Comparison of ENCODE assay signal across 11 mouse cellular contexts in the genomic region with DNA sequence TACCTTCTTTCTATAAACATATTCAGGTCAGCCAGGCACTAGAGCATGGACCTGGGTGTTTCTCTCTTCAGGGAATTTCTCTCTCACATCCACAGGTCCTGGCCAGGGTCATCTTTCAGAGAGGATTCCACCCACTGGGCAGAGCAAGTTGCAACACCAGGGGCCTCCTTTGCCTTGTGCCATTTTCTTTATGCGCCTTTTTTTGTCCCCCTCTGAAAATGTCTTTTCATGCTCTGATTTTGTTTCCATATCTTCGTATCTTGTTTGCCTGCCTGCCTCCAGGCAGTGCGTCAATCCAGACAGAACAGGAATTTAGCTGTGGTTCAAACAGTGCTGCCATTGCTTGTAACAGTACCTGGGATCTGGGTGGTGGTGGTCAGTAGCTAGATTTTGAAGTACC.
"Had no signal": no experiment of that assay in that cellular context is flagged by ENCODE, and none has a peak within 500 bp of the region (broad histone marks: within the 10 kb centered on the region; RNA-seq: fewer than 3 reads in every experiment).

No protein-coding gene starts in this region.

- H3K9ac ChIP-seq: liver, embryonic 13.5 days; stomach, embryonic 15.5 days had no signal

- DNase-seq: kidney, adult 2 months; kidney, postnatal 10 days; layer of hippocampus, postnatal 36 days; liver, embryonic 13.5 days; lung, adult 2 months; lung, postnatal 14 days; lung, postnatal 4 days; midbrain, embryonic 14.5 days; thymus, postnatal 36 days had no signal

- H3K4me1 ChIP-seq: liver, embryonic 13.5 days; stomach, embryonic 15.5 days had no signal

- H3K4me3 ChIP-seq: left cerebral cortex, adult 2 months; liver, embryonic 13.5 days; stomach, embryonic 15.5 days had no signal

- H3K27ac ChIP-seq: left cerebral cortex, adult 2 months; liver, embryonic 13.5 days; stomach, embryonic 15.5 days had no signal

- H3K36me3 ChIP-seq: liver, embryonic 13.5 days; stomach, embryonic 15.5 days had no signal

- H3K9me3 ChIP-seq: liver, embryonic 13.5 days; stomach, embryonic 15.5 days had no signal

- H3K27me3 ChIP-seq: liver, embryonic 13.5 days; stomach, embryonic 15.5 days had no signal

- H3K4me2 ChIP-seq: liver, embryonic 13.5 days; stomach, embryonic 15.5 days had no signal
